Comparison of ENCODE assay signal across 14 mouse cellular contexts in the genomic region with DNA sequence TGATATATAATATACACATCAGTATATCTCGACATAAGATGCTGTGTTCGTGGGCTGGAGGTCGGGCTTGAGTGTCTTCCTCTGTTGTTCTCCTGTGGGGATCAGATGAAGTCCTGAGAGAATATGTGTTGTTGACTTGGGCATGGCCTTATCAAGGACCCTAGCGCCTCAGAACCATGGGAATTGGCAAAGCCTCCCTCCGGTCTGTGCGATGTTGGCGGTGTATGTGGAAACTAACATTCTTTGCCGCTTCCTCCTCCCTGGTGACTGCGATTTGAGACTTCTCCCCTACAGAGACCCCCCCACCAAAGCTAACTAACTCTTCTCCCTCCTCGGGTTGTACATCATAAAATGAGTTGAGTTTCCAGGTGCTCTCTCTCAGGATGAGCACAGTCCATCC. TPM values are rescaled to one million over a fixed set of nuclear protein-coding genes. Genes with fewer than 3 reads are reported as not detected.
A peak's percentile ranks its signal among the peaks of the same experiment; 100 is the strongest.
DNase-seq lines count a peak whose midpoint lies in the region; ATAC-seq and TF ChIP-seq lines count a peak whose summit lies in the region.
"Had no signal": no experiment of that assay in that cellular context is flagged by ENCODE, and none has a peak within 500 bp of the region (broad histone marks: within the 10 kb centered on the region; RNA-seq: fewer than 3 reads in every experiment).

No protein-coding gene starts in this region.

- no peak overlapping the region for H3K4me2 ChIP-seq in lung, embryonic 14.5 days
- no peak overlapping the region for H3K4me2 ChIP-seq in forebrain, embryonic 13.5 days
- H3K4me2 ChIP-seq in heart, embryonic 15.5 days = no peak overlapping the region
- H3K4me2 ChIP-seq in liver, embryonic 16.5 days (ENCODE audit: low read depth, low read length) = peak overlapping the region; percentile 44
- H3K4me2 ChIP-seq: hindbrain, embryonic 13.5 days; lung, embryonic 15.5 days; stomach, embryonic 15.5 days had no signal

- H3K9me3 ChIP-seq in lung, embryonic 14.5 days (ENCODE audit: low read depth, low read length) = no peaks in the 10 kb centered on the region
- no peaks in the 10 kb centered on the region for H3K9me3 ChIP-seq in forebrain, embryonic 13.5 days (replicated peaks)
- H3K9me3 ChIP-seq in heart, embryonic 15.5 days (replicated peaks) = no peaks in the 10 kb centered on the region
- no peaks in the 10 kb centered on the region for H3K9me3 ChIP-seq in liver, embryonic 16.5 days (replicated peaks; ENCODE audit: control insufficient read depth, low read length)
- H3K9me3 ChIP-seq: hindbrain, embryonic 13.5 days; lung, embryonic 15.5 days; stomach, embryonic 15.5 days had no signal

- no peak for DNase-seq in lung, embryonic 14.5 days
- DNase-seq in lung, adult 18-20 months = no peak
- no peak for DNase-seq in gastrocnemius, postnatal 36 days
- no peak for DNase-seq in embryo, embryonic 10.5 days (ENCODE audit: low spot score)
- DNase-seq: adrenal gland, postnatal 10 days; kidney, adult 8-10 months; thymus, postnatal 36 days had no signal

- TF ChIP-seq CTCF in lung, embryonic 14.5 days (IDR thresholded peaks at IDR 0.05; ENCODE audit: low read depth) = no peak

- H3K9ac ChIP-seq in lung, embryonic 14.5 days = no peak overlapping the region
- H3K9ac ChIP-seq in forebrain, embryonic 13.5 days = no peak overlapping the region
- H3K9ac ChIP-seq in heart, embryonic 15.5 days = no peak overlapping the region
- H3K9ac ChIP-seq in liver, embryonic 16.5 days (ENCODE audit: low read depth, low read length) = peak overlapping the region; percentile 56
- H3K9ac ChIP-seq: hindbrain, embryonic 13.5 days; lung, embryonic 15.5 days; stomach, embryonic 15.5 days had no signal

- no peaks in the 10 kb centered on the region for H3K27me3 ChIP-seq in lung, embryonic 14.5 days (ENCODE audit: insufficient read depth, low read length)
- H3K27me3 ChIP-seq in forebrain, embryonic 13.5 days = no peaks in the 10 kb centered on the region
- H3K27me3 ChIP-seq in heart, embryonic 15.5 days = no peaks in the 10 kb centered on the region
- H3K27me3 ChIP-seq in liver, embryonic 16.5 days (ENCODE audit: control insufficient read depth, insufficient read depth, low read depth, low read length) = no peaks in the 10 kb centered on the region
- H3K27me3 ChIP-seq: lung, embryonic 15.5 days; stomach, embryonic 15.5 days had no signal

- 86% methylated on average over 10 of the region's 10 CpGs for WGBS in lung, embryonic 14.5 days
- 92% methylated on average over 10 of the region's 10 CpGs for WGBS in forebrain, embryonic 13.5 days
- WGBS in heart, embryonic 15.5 days = 76% methylated on average over 10 of the region's 10 CpGs
- 85% methylated on average over 10 of the region's 10 CpGs for WGBS in liver, embryonic 16.5 days (ENCODE audit: insufficient replicate concordance)

- intact Hi-C loops in gastrocnemius, postnatal 36 days (cut with DNase I) = no loop called here

- peaks cover 10% of the 10 kb centered on the region for H3K4me1 ChIP-seq in lung, embryonic 14.5 days (ENCODE audit: insufficient read depth)
- peaks cover 34% of the 10 kb centered on the region for H3K4me1 ChIP-seq in forebrain, embryonic 13.5 days
- peaks cover 37% of the 10 kb centered on the region for H3K4me1 ChIP-seq in heart, embryonic 15.5 days (replicated peaks)
- H3K4me1 ChIP-seq in liver, embryonic 16.5 days (ENCODE audit: control insufficient read depth, low read depth, low read length) = peaks cover 67% of the 10 kb centered on the region

- no peak overlapping the region for H3K4me3 ChIP-seq in lung, embryonic 14.5 days (ENCODE audit: low read depth, low read length)
- H3K4me3 ChIP-seq in forebrain, embryonic 13.5 days = no peak overlapping the region
- no peak overlapping the region for H3K4me3 ChIP-seq in heart, embryonic 15.5 days
- no peak overlapping the region for H3K4me3 ChIP-seq in liver, embryonic 16.5 days (ENCODE audit: low read depth, low read length)
- H3K4me3 ChIP-seq: hindbrain, embryonic 13.5 days; lung, embryonic 15.5 days; myocyte; stomach, embryonic 15.5 days had no signal

- peak overlapping the region; percentile 42; the same call in 1 of the 2 replicates for H3K27ac ChIP-seq in lung, embryonic 14.5 days (ENCODE audit: low read depth)
- H3K27ac ChIP-seq in forebrain, embryonic 13.5 days = peak overlapping the region; percentile 46
- peak overlapping the region; percentile 41 for H3K27ac ChIP-seq in heart, embryonic 15.5 days
- H3K27ac ChIP-seq in liver, embryonic 16.5 days (ENCODE audit: low read length) = peak overlapping the region; percentile 99
- H3K27ac ChIP-seq: hindbrain, embryonic 13.5 days; lung, embryonic 15.5 days; stomach, embryonic 15.5 days had no signal

- no peak for ATAC-seq in lung, embryonic 14.5 days (ENCODE audit: insufficient read depth)
- no peak for ATAC-seq in forebrain, embryonic 13.5 days
- peak; percentile 51 for ATAC-seq in heart, embryonic 15.5 days (replicated peaks; ENCODE audit: insufficient number of reproducible peaks, insufficient read depth, low FRiP score, low read depth)
- ATAC-seq in liver, embryonic 16.5 days (ENCODE audit: low read depth) = no peak

- no peaks in the 10 kb centered on the region for H3K36me3 ChIP-seq in lung, embryonic 14.5 days (ENCODE audit: insufficient read depth)
- no peaks in the 10 kb centered on the region for H3K36me3 ChIP-seq in forebrain, embryonic 13.5 days (ENCODE audit: poor library complexity, severe bottlenecking)
- H3K36me3 ChIP-seq in heart, embryonic 15.5 days = no peaks in the 10 kb centered on the region
- H3K36me3 ChIP-seq in liver, embryonic 16.5 days (ENCODE audit: control insufficient read depth, insufficient read depth) = no peaks in the 10 kb centered on the region
- H3K36me3 ChIP-seq: hindbrain, embryonic 13.5 days; lung, embryonic 15.5 days; stomach, embryonic 15.5 days had no signal

RNA-seq across cellular contexts. Expression of gene Wdr26, which starts 48.6 kb away (rescaled TPM):
- 43.7 and 47.3 TPM in 2 replicates for polyA plus RNA-seq in lung, embryonic 14.5 days (2014; fragmentation: Nextera tagmentation; extraction: Ambion mirVana)
- polyA plus RNA-seq in forebrain, embryonic 13.5 days (2015; fragmentation: Nextera tagmentation; extraction: Ambion mirVana) = 44.7 and 45.2 TPM in 2 replicates
- polyA plus RNA-seq in heart, embryonic 15.5 days (2015; fragmentation: Nextera tagmentation; extraction: Ambion mirVana) = 25.1 and 29.3 TPM in 2 replicates
- polyA plus RNA-seq in liver, embryonic 16.5 days (2015; fragmentation: Nextera tagmentation; extraction: Ambion mirVana) = 42.9 and 46.1 TPM in 2 replicates
- total RNA-seq in gastrocnemius, postnatal 36 days (2021) = 100 to 1,000 TPM in 1 of 2 experiments, 10 to 100 TPM in 1; 96.7 to 105 TPM

Comparison
In these comparisons a context has a peak if more than half of its experiments do, and no peak if none do; other contexts are left out.
1. H3K27ac ChIP-seq: peak in every context shown above with its lines; median percentile 99 in liver, embryonic 16.5 days; 46 in forebrain, embryonic 13.5 days; 42 in lung, embryonic 14.5 days; 41 in heart, embryonic 15.5 days.